Mouse (Mus musculus) kidney, adult 11 months (tissue): ENCODE measurements at regions not wholly inside any gene's neighbourhood (a gene's known extent, or its start where the extent isn't known, plus 50 kb on each side); places are given as distances from the start of the nearest gene placed in this dataset.
"Not testable (repeated sequence)": the region's sequence is repeated elsewhere in the genome, so short reads cannot be mapped to it uniquely, and the experiment has no call there.

ENCODE experiments used
- DNase-seq: peaks from one replicate; pipeline ENCODE4 v3.0.0; 2022

DNA sequence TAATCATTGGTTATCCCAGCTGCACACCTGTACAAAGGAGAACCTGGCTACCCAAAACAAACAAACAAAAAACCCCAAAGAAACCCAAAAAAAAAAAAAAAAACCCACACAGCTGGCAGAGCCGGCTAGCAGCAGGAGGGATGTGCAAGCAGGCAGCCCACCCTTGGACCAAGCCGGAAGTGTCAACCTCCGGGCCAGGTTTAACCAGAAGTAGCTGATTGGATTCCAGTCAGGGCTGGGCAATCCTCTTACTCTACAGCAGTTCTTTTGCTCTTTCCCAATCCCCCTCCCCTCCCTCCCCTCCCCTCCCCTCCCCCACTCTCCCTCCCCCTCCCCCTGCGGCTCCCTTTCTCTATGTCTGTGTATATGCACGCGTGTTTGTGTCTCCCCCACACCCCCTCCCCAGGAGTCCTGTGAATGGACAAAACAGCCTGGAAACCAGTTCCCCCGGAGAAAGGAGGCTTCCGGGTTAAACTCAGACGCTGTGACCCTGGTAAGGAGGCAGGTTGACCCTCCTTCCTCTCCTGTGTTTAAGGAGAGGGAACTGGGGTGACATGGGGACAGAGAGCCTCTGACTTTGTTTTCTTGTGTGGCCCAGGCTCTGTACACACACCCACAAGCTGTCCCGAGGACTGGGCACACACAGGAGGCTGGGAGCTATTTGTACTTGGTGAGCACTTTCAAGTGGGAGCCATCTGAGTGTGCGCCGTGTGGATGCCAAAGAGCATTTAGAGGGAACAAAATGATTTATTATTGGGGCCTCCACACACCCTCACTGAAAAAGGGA lies 93.9 kb upstream of the Jarid2 start:
- no peak for DNase-seq

- no peak for DNase-seq
Measured at GRCm38 (mm10) chr13:44636008-44636335, 93.3 kb upstream of the Jarid2 start.

GRCm38 (mm10) chr13:44642361-44642760 lies 86.9 kb upstream of the Jarid2 start:
- no peak for DNase-seq

DNA sequence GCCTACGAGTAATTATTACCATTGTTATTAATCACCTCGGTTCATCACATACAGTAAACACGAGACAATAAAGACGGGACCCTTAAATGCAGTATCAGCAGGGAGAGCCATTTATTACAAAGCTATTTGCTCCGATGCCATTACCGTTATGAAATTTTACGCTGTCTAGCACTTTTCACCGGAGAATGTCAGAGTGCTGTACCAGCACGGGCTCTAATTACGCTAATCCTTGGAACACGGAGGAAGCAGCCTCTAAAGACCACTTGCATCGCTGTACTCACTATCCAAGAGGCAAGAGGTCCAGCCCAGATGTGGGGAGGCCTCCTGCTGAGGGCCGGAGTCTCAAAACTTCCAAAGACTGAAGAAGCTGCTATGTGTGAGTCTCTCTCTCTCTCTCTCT lies 79.2 kb upstream of the Jarid2 start:
- no peak for DNase-seq

DNA sequence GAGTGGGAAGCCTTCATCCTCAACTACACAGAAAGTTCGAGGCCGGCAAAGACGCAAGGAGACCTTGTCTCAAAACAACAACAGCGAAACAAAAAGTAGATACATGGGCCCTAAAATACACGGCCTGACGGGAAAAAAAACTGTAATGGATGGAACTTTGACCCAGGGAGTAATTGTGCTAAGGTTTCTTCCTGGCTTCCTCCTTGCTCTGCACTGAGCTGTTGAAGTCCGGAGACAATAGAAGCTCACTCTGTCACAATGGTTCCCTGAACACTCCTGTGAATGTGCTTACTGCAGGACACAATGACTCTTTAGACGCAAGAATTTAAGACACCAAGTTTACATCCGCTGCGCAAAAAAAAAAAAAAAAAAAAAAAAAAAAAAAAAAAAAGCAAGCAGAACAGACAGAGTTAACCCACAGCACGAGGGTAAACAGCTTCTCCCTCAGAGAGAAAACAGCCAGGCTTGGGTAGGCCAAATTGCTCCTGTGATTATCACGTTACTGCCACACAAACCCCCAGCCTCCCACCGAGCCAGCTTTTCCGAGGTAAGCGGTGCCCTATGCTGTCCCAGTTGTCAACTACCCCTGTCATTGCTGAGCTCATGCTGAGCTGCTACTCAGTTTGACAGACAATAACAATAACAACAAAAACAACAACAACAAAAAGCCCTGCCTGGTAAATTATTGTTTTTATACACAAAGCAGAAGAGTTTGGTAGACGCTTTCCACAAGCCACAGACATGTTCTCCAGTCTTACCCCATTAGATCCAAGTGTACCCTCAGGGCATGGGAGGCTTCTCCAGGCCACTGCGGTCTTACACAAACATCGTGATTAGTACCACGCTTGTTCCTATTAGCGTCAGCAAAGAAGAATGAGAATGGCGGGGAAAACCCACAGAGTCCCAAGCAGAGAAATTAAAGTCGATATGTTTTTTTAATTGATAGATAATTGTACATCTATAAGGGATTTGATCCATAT lies 77.7 kb upstream of the Jarid2 start:
- DNase-seq: no peak

- DNase-seq: peak; percentile 18
Measured at GRCm38 (mm10) chr13:44657905-44658414, 71.3 kb upstream of the Jarid2 start.

GRCm38 (mm10) chr13:44659861-44660260 lies 69.4 kb upstream of the Jarid2 start:
- peak; percentile 19 for DNase-seq

DNA sequence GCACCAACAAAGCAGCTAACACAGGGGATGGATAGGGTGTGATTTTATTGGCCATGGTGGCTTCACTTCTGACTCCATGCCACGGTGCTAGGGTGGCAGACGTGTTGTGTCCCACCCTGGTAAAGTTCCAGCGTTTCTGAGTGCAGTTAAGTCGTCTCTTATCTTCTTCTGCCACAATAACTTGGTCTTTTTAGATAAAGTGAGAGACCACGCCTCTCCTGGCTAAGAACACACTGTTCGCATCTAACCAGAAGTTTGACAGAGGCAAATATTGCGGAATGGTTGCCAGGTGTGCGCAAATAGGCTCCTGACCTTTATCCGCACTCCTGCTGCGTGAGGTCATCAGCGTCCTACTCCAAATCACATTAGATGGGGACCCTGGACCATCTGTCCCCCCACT lies 66.2 kb upstream of the Jarid2 start:
- no peak for DNase-seq

DNA sequence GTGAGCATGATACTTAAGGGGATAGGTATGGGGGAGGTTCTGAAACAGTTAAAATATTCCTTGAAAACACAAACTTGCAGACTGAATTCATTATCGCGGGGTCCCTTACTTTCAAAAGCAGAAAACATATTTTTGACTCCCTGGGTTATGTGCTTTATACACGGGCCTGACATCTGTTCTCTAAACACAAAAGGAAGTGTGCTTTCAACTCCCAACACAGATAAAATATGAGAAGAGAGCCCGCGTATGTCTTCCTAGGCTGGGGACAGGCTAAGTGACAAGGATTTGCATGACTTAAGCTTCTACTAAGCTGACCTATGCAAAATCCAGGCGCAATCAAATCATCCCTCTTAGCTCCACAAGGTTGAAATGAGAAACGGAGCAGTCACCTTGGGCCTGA lies 65.5 kb upstream of the Jarid2 start:
- no peak for DNase-seq

DNA sequence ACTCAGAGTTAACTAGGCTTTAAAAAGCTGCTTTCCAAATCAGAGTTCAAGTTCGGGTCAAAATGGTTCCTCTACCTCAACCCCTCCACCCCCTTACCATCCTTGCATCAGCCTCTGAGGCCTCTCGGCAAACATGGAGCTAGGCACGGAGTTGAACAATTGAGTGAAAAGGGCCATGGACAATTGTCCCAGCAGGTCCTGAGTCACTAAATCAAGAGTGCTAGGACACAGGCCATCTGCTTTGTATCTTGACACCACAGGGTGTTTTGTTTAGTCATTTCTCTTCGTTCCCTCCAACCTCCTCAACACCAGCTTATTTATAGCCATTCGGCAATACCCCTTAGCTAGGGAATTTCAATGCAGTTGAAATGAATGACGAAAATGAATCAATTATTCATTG lies 59.5 kb upstream of the Jarid2 start:
- no peak for DNase-seq

- no peak for DNase-seq
Measured at GRCm38 (mm10) chr13:44673337-44673966, 55.8 kb upstream of the Jarid2 start.

DNA sequence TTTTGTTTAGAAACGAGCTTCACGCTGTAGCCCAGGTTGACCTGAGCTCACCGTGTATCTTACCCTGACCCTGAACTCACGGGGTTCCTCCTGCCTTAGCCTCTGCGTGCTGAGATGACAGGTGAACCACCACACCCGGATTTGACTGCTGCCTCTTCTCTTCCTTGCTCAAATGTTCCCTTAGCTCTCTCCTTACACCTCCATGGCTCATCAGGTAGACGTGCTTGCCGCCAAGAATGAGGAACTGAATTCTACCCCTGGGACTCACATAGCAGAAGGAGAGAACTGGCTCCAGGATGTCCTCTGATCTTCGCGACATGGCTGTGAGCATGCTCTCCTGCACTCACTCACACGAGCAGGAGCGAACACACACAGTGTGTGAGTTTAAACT lies 55.3 kb upstream of the Jarid2 start:
- DNase-seq: no peak

DNA sequence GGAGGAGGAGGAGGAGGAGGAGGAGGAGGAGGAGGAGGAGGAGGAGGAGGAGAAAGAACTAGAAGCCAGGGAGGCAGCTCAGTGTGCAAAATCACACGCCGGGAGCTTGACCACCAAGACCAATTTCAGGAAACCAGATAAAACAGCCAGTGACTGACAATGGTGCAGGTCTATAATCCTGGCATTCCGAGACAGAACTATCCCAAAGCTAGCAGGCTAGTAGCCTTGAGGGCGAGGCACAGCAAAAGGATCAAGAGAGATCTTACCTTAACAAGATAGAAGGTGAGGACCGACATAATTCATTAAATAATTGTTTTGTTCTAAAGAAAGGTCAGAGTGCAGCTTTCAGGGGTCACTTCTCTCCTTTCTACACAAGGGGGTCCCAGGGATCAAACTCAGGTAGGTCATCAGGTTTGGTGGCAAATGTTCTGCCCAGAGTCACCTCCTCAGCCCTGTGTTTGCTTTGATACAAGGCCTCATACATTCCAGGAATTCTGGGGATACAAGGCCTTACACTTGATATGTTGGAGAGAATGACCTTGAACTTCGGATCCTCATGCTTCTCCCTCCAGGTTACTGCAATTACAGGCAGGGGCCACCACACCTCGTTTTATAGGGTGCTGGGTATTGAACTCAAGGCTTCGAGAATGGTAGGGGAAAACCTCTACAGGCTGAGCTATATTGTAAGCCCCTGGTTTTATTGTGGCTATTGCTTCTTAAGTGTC lies 54.2 kb upstream of the Jarid2 start:
- no peak for DNase-seq

GRCm38 (mm10) chr13:44676041-44676440 lies 53.2 kb upstream of the Jarid2 start:
- no peak for DNase-seq

DNA sequence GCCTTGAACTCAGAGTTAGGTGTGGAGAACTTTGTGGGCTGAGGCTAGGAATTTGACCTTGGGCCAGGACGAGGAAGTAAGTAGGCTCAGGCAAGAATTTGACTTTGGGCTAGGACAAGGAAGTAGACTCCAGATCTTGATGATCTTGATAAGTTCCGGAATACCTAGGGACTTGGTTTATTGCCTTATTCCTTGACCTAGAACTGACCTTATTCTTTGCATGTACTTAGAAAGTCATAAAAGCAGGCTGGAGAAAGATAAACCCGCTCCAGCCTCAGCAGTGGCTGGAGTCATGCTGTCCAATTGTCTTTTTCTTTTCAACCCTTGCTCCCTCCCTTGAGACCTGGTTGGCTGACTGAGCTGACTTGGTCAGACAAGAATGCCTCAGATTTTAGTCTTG lies 51.2 kb upstream of the Jarid2 start:
- no peak for DNase-seq

DNA sequence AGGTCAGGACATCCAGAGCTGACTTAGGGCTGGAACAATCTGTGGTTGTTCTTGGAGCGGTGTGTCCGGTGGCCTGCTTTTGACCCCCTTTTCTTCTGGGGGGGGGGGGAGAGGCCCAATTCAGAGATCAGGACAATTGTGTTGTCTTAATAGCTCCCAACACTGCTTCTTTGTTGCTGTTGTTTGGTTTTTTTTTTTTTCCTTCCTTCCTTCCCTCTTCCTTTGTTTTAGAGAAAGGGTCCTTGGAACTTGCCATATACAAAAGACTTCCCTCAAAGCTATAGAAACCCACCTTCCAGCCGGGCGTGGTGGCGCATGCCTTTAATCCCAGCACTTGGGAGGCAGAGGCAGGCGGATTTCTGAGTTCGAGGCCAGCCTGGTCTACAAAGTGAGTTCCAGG lies 49.8 kb upstream of the Jarid2 start:
- not testable (repeated sequence) for DNase-seq
